Mouse (Mus musculus) cerebellum, adult 2 months (tissue): ENCODE data around the gene Tbata. TPM values are rescaled to one million over a fixed set of nuclear protein-coding genes. Genes with fewer than 3 reads are reported as not detected.

Source experiments
- DNase-seq, 2 experiments: peaks; one replicate each; pipeline ENCODE4 v3.0.0; 2021
- H3K27ac ChIP-seq: fragments of 200-500 bp; 2 replicates; pipeline ENCODE4 v1.5.1; 2012; ENCODE audit warnings: low read length, control low read depth, inconsistent platforms; ENCODE audit not compliant: insufficient read depth
- H3K27me3 ChIP-seq: fragments of 200-500 bp; 2 replicates; pipeline ENCODE4 v1.6.1; 2012; ENCODE audit warnings: inconsistent platforms, mild to moderate bottlenecking, low read length, moderate library complexity; ENCODE audit not compliant: control insufficient read depth, insufficient read depth
- H3K4me1 ChIP-seq: fragments of 200-500 bp; 2 replicates; pipeline ENCODE4 v1.6.1; 2011; ENCODE audit warnings: low read length; ENCODE audit not compliant: control insufficient read depth, insufficient read depth
- H3K4me3 ChIP-seq: fragments of 200-500 bp; replicated peaks from 2 replicates; pipeline ENCODE3; 2011; ENCODE audit warnings: mild to moderate bottlenecking, low read depth, low read length, control low read depth; ENCODE audit not compliant: insufficient read depth
- CTCF ChIP-seq: fragments of 200-500 bp; IDR thresholded peaks from 2 replicates; pipeline ENCODE4 v1.5.1; 2011; ENCODE audit warnings: low read depth, mild to moderate bottlenecking, control low read depth, low read length, moderate library complexity, borderline replicate concordance; ENCODE audit not compliant: insufficient read depth
- POLR2A ChIP-seq: fragments of 200-500 bp; IDR thresholded peaks from 2 replicates; pipeline ENCODE4 v1.6.1; 2011; ENCODE audit warnings: low read length, control low read depth, borderline replicate concordance; ENCODE audit not compliant: insufficient read depth
- WGBS: fragments of 180-500 bp; shearing (Covaris S2); methylation state at CpG from one replicate; pipeline ENCODE4 v1.1.7; 2018; 5-methylcytosine and 5-hydroxymethylcytosine counted together
- polyA plus RNA-seq: library from polyadenylated mRNA; depleted of rRNA; stranded (reverse); fragments of >200 nt; gene quantifications from 2 replicates; pipeline ENCODE4 v1.2.3, GENCODE M21; 2012

Gene Tbata
- polyA plus RNA-seq, 1 experiment: 38.2 TPM

- WGBS: 92% methylated on average over 2 of the region's 2 CpGs
Measured at GRCm38 (mm10) chr10:61143343-61143742, 28.4 kb upstream of the Tbata start.

GRCm38 (mm10) chr10:61145766-61146118, 26.0 kb upstream of the Tbata start:
- 0% methylated on average over 3 of the region's 3 CpGs for WGBS
- H3K4me3 ChIP-seq: peak overlapping the region; percentile 77
- peaks cover 8% of the 10 kb centered on the region; the same call in 1 of the 2 replicates for H3K4me1 ChIP-seq
- H3K27ac ChIP-seq: no peak overlapping the region; the same call in 1 of the 2 replicates
- no peak for DNase-seq
- TF ChIP-seq POLR2A (no peak), CTCF (no peak)
- H3K27me3 ChIP-seq: no peaks in the 10 kb centered on the region

More at GRCm38 (mm10) chr10:61143343-61143742, 28.4 kb upstream of the Tbata start:
- DNase-seq: no peak
- Histone ChIP-seq H3K4me1 (peaks cover 8% of the 10 kb centered on the region; the same call in 1 of the 2 replicates), H3K4me3 (no peak overlapping the region), H3K27me3 (no peaks in the 10 kb centered on the region), H3K27ac (no peak overlapping the region)
- TF ChIP-seq POLR2A: no peak
- TF ChIP-seq CTCF: no peak

GRCm38 (mm10) chr10:61146119-61146806, 25.5 kb upstream of the Tbata start:
- Histone ChIP-seq H3K4me3 (peak overlapping the region; percentile 77), H3K27me3 (no peaks in the 10 kb centered on the region), H3K4me1 (peaks cover 8% of the 10 kb centered on the region; the same call in 1 of the 2 replicates), H3K27ac (no peak overlapping the region; the same call in 1 of the 2 replicates)
- TF ChIP-seq CTCF (no peak), POLR2A (no peak)
- DNase-seq: peak; percentile 46 to 52
- WGBS: 1% methylated on average over 50 of the region's 53 CpGs

GRCm38 (mm10) chr10:61146807-61147156, 25.0 kb upstream of the Tbata start:
- DNase-seq: peak; percentile 19 to 43
- H3K27me3 ChIP-seq: no peaks in the 10 kb centered on the region
- 1% methylated on average over 14 of the region's 14 CpGs for WGBS
- H3K4me3 ChIP-seq: peak overlapping the region; percentile 77
- H3K4me1 ChIP-seq: peaks cover 8% of the 10 kb centered on the region; the same call in 1 of the 2 replicates
- no peak for TF ChIP-seq POLR2A
- TF ChIP-seq CTCF: no peak
- H3K27ac ChIP-seq: peak overlapping the region; percentile 71

- H3K27ac ChIP-seq: peak within 1 kb of the TSS; percentile 73
- under 1% methylated on average over 77 of the region's 82 CpGs for WGBS
- peak; percentile 68 for TF ChIP-seq CTCF
- peak; percentile 64 for TF ChIP-seq POLR2A
- H3K4me3 ChIP-seq: peak within 1 kb of the TSS; percentile 77
- no peaks in the 10 kb centered on the region for H3K27me3 ChIP-seq
- peak; percentile 88 for DNase-seq
- H3K4me1 ChIP-seq: peaks cover 8% of the 10 kb centered on the region; the same call in 1 of the 2 replicates
Measured at GRCm38 (mm10) chr10:61147157-61148040, 24.4 kb upstream of the Tbata start, which contains the start of gene Sgpl1. Sgpl1 (minus strand) TSS chr10:61147703.

GRCm38 (mm10) chr10:61149476-61149875, 22.3 kb upstream of the Tbata start:
- TF ChIP-seq POLR2A: no peak
- TF ChIP-seq CTCF: no peak
- Histone ChIP-seq H3K27ac (no peak overlapping the region), H3K4me3 (no peak overlapping the region), H3K4me1 (peaks cover 6% of the 10 kb centered on the region; the same call in 1 of the 2 replicates), H3K27me3 (no peaks in the 10 kb centered on the region)
- no peak for DNase-seq
- 92% methylated on average over 3 of the region's 3 CpGs for WGBS

GRCm38 (mm10) chr10:61150616-61151015, 21.1 kb upstream of the Tbata start:
- TF ChIP-seq POLR2A (no peak), CTCF (no peak)
- Histone ChIP-seq H3K4me3 (no peak overlapping the region), H3K27me3 (no peaks in the 10 kb centered on the region), H3K27ac (no peak overlapping the region), H3K4me1 (peaks cover under 1% of the 10 kb centered on the region; the same call in 1 of the 2 replicates)
- 60% methylated on average over 6 of the region's 6 CpGs for WGBS
- no peak for DNase-seq
